Mouse (Mus musculus) macrophage (primary cell): ENCODE measurements around the gene Naxd. TPM values are rescaled to one million over a fixed set of nuclear protein-coding genes. Genes with fewer than 3 reads are reported as not detected.

ENCODE experiments used
- H3K27ac ChIP-seq: fragments of 350-480 bp; formaldehyde crosslinking; 2 replicates; pipeline ENCODE4 v1.9.0; 2021
- H3K36me3 ChIP-seq: fragments of 350-480 bp; formaldehyde crosslinking; 2 replicates; pipeline ENCODE4 v1.9.0; 2021; ENCODE audit errors: inconsistent target
- H3K4me3 ChIP-seq: fragments of 350-480 bp; formaldehyde crosslinking; 2 replicates; pipeline ENCODE4 v1.9.0; 2021; ENCODE audit errors: inconsistent target
- H3K79me2 ChIP-seq: fragments of 350-480 bp; formaldehyde crosslinking; 2 replicates; pipeline ENCODE4 v1.9.0; 2021; ENCODE audit errors: inconsistent target
- WGBS: methylation state at CpG from one replicate; pipeline ENCODE4 v1.1.7; 2026; ENCODE audit warnings: inconsistent platforms; ENCODE audit not compliant: missing documents; 5-methylcytosine and 5-hydroxymethylcytosine counted together
- polyA plus RNA-seq: library from polyadenylated mRNA; stranded (reverse); fragments of 250-400 nt; gene quantifications from 3 replicates; pipeline ENCODE4 v1.2.4, GENCODE M21; 2018; ENCODE audit warnings: inconsistent platforms

Gene Naxd
- polyA plus RNA-seq, 1 experiment from 2014 or later: 30.7 TPM

- Histone ChIP-seq H3K27ac (no peak overlapping the region), H3K36me3 (peaks cover 70% of the 10 kb centered on the region), H3K79me2 (no peaks in the 10 kb centered on the region), H3K4me3 (no peak overlapping the region)
- WGBS: 87% methylated on average over 5 of the region's 5 CpGs
Measured at GRCm38 (mm10) chr8:11513247-11513646, 15.9 kb downstream of the Naxd start.

GRCm38 (mm10) chr8:11516292-11516691 is 19.0 kb downstream of the Naxd start:
- WGBS: 97% methylated on average over 9 of the region's 9 CpGs
- Histone ChIP-seq H3K79me2 (no peaks in the 10 kb centered on the region), H3K4me3 (no peak overlapping the region), H3K27ac (no peak overlapping the region), H3K36me3 (peaks cover 50% of the 10 kb centered on the region)

- peaks cover 45% of the 10 kb centered on the region for H3K36me3 ChIP-seq
- no peak overlapping the region for H3K4me3 ChIP-seq
- no peak overlapping the region for H3K27ac ChIP-seq
- no peaks in the 10 kb centered on the region for H3K79me2 ChIP-seq
- 40% methylated on average over 15 of the region's 16 CpGs for WGBS
Measured at GRCm38 (mm10) chr8:11517366-11518055, 20.2 kb downstream of the Naxd start.

- 78% methylated on average over 6 of the region's 6 CpGs for WGBS
- H3K36me3 ChIP-seq: peaks cover 41% of the 10 kb centered on the region
- no peaks in the 10 kb centered on the region for H3K79me2 ChIP-seq
- no peak overlapping the region for H3K4me3 ChIP-seq
- no peak overlapping the region for H3K27ac ChIP-seq
Measured at GRCm38 (mm10) chr8:11518056-11518396, 20.7 kb downstream of the Naxd start.

- H3K79me2 ChIP-seq: no peaks in the 10 kb centered on the region
- no peak overlapping the region for H3K4me3 ChIP-seq
- H3K27ac ChIP-seq: no peak overlapping the region
- WGBS: 85% methylated on average over 11 of the region's 11 CpGs
- H3K36me3 ChIP-seq: peaks cover 35% of the 10 kb centered on the region
Measured at GRCm38 (mm10) chr8:11518676-11519075, 21.4 kb downstream of the Naxd start.

GRCm38 (mm10) chr8:11523331-11523730 is 26.0 kb downstream of the Naxd start:
- no peaks in the 10 kb centered on the region for H3K79me2 ChIP-seq
- WGBS: 81% methylated on average over 3 of the region's 3 CpGs
- H3K4me3 ChIP-seq: no peak overlapping the region
- H3K27ac ChIP-seq: no peak overlapping the region
- peaks cover 15% of the 10 kb centered on the region; the same call in 1 of the 2 replicates for H3K36me3 ChIP-seq

- 95% methylated on average over 18 of the region's 18 CpGs for WGBS
- no peak overlapping the region for H3K27ac ChIP-seq
- no peaks in the 10 kb centered on the region for H3K79me2 ChIP-seq
- no peak overlapping the region for H3K4me3 ChIP-seq
- H3K36me3 ChIP-seq: peaks cover 24% of the 10 kb centered on the region
Measured at GRCm38 (mm10) chr8:11530155-11530770, 33.0 kb downstream of the Naxd start.

- Histone ChIP-seq H3K4me3 (no peak overlapping the region), H3K36me3 (peaks cover 24% of the 10 kb centered on the region), H3K27ac (no peak overlapping the region), H3K79me2 (no peaks in the 10 kb centered on the region)
- 95% methylated on average over 4 of the region's 4 CpGs for WGBS
Measured at GRCm38 (mm10) chr8:11530849-11531248, 33.5 kb downstream of the Naxd start.

GRCm38 (mm10) chr8:11534494-11534893 is 37.2 kb downstream of the Naxd start:
- Histone ChIP-seq H3K4me3 (no peak overlapping the region), H3K36me3 (peaks cover 30% of the 10 kb centered on the region), H3K79me2 (no peaks in the 10 kb centered on the region), H3K27ac (no peak overlapping the region)
- WGBS: 93% methylated on average over 9 of the region's 9 CpGs

GRCm38 (mm10) chr8:11539049-11539448 is 41.7 kb downstream of the Naxd start:
- no peak overlapping the region for H3K27ac ChIP-seq
- peaks cover 39% of the 10 kb centered on the region for H3K36me3 ChIP-seq
- WGBS: 94% methylated on average over 4 of the region's 4 CpGs
- H3K4me3 ChIP-seq: no peak overlapping the region
- H3K79me2 ChIP-seq: no peaks in the 10 kb centered on the region

GRCm38 (mm10) chr8:11540182-11540581 is 42.9 kb downstream of the Naxd start:
- Histone ChIP-seq H3K27ac (no peak overlapping the region), H3K79me2 (no peaks in the 10 kb centered on the region), H3K36me3 (peaks cover 37% of the 10 kb centered on the region), H3K4me3 (no peak overlapping the region)
- WGBS: 96% methylated on average over 8 of the region's 8 CpGs

GRCm38 (mm10) chr8:11542031-11542430 is 44.7 kb downstream of the Naxd start:
- no peak overlapping the region for H3K27ac ChIP-seq
- H3K79me2 ChIP-seq: no peaks in the 10 kb centered on the region
- no peak overlapping the region for H3K4me3 ChIP-seq
- H3K36me3 ChIP-seq: peaks cover 40% of the 10 kb centered on the region
- 94% methylated on average over 12 of the region's 12 CpGs for WGBS

- H3K36me3 ChIP-seq: peaks cover 36% of the 10 kb centered on the region
- H3K79me2 ChIP-seq: no peaks in the 10 kb centered on the region
- H3K27ac ChIP-seq: no peak overlapping the region
- WGBS: 92% methylated on average over 4 of the region's 4 CpGs
- H3K4me3 ChIP-seq: no peak overlapping the region
Measured at GRCm38 (mm10) chr8:11542866-11543265, 45.6 kb downstream of the Naxd start.

GRCm38 (mm10) chr8:11544386-11544785 is 47.1 kb downstream of the Naxd start:
- 59% methylated on average over 2 of the region's 3 CpGs for WGBS
- Histone ChIP-seq H3K27ac (no peak overlapping the region), H3K4me3 (no peak overlapping the region), H3K79me2 (peaks cover 8% of the 10 kb centered on the region; the same call in 1 of the 2 replicates), H3K36me3 (peaks cover 33% of the 10 kb centered on the region)

- H3K79me2 ChIP-seq: peaks cover 8% of the 10 kb centered on the region; the same call in 1 of the 2 replicates
- H3K36me3 ChIP-seq: peaks cover 16% of the 10 kb centered on the region; the same call in 1 of the 2 replicates
- H3K4me3 ChIP-seq: no peak overlapping the region
- H3K27ac ChIP-seq: no peak overlapping the region
- 78% methylated on average over 6 of the region's 6 CpGs for WGBS
Measured at GRCm38 (mm10) chr8:11547063-11547462, 49.8 kb downstream of the Naxd start.
